Mouse (Mus musculus): ENCODE results near the gene Tradd.
"Not testable (repeated sequence)": the region's sequence is repeated elsewhere in the genome, so short reads cannot be mapped to it uniquely, and the experiment has no call there.

The Tradd gene

DNA sequence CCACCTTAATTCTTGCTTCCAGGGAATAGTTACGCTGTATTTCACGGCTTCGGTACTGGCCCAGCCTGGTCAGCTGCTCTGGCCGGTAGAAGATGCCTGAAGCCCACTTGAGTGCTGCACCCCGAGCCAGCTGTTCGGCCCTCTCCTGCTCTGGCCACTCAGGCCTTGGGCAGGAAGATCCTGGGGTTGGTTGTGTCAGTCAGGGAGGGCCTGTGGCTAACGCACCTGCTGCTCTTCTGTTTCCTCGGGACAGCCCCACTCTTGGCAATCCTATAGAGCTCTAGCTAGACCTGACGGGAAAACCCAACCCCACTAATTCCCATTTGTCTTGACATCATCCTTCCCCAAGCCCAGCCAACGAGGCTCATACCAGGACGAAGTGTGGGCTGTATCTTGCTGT, 30.8 kb upstream of the Tradd start:
- no peak for DNase-seq

DNA sequence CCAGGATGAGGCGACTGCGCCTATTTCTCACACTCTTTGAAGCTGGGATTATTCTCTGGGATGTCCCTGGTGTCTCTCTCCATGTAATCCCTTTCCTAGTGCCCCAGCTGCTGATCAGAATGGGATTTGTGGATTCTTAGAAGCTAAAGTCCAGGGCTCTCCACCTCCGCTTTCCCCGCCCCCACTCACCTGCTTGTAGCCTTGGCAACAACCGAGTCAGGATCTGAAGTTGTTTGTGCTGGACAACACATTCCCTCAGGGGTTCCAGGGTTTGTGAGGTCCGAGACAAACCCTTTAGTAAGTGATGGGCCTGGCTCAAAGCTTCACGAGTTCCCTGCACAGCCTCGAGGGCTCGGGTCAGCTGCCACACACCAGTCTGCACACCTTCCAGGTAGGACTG, 30.4 kb upstream of the Tradd start:
- DNase-seq, result no peak

DNA sequence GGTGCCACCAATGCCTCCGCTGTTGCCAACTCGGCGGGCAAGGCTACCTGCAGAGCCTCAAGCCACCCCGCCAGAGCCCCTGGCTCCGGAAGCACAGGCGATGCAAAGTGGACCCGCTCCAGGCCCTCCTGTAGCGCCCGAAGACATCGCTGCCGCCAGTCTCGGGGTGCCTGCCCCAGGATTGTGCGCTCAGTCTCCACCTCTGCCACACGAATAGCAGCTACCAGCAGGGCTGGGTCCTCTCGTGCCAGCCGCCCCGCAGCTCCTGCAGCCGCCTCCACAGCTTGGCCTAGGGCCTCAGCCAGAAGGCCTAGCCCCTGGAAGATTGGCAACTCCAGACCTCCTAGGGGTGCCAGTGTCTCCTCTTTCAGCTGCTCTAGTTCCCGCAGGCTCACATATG, 29.0 kb upstream of the Tradd start:
- DNase-seq, result no peak

DNA sequence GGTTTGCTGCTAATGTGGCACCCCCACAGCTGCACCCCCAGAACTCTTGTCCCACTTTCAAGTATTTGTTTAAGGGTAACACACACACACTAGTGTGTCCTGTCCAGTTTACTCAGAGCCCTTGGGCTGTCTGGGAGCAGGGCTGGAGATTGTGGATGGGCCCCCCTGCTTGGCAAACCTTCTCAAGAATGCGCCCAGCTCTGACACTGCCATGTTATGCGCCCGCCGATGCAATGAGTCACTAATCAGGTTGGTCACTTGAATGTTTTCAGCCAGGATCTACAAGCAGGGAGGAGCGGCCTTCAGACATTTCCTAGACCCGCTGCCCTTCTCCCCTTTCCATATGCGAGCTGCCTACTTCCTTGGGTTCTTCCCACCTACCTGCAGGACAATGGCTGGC, 28.1 kb upstream of the Tradd start:
- DNase-seq, result no peak

DNA sequence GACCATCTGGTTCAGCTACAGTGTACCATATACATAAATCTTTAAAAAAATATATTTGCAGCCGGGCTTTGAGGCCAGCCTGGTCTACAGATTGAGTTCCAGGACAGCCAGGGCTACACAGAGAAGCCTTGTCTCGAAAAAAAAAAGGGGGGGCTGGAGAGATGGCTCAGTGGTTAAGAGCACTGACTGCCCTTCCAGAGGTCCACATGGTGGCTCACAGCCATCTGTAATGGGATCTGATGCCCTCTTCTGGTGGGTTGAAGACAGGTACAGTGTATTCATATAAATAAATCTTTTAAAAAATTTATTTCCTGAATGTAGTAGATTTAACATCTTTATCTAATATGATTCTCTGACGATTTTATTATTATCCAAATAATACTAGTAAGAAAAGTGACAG, 27.4 kb upstream of the Tradd start:
- DNase-seq, result peak in 1 of 2 experiments; percentile 35

DNA sequence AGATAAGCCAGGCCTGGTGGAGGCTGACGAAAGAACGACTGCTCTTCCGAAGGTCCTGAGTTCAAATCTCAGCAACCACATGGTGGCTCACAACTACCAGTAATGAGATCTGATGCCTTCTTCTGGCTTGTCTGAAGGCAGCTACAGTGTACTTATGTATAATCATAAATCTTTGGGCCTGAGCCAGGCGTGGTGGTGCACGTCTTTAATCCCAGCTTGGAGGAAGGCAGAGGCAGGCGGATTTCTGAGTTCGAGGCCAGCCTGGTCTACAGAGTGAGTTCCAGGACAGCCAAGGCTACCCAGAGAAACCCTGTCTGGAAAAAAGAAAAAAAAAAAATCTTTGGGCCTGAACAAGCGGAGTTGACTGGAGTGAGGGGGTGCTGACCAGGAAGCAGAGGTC, 27.0 kb upstream of the Tradd start:
- not testable (repeated sequence) for DNase-seq

DNA sequence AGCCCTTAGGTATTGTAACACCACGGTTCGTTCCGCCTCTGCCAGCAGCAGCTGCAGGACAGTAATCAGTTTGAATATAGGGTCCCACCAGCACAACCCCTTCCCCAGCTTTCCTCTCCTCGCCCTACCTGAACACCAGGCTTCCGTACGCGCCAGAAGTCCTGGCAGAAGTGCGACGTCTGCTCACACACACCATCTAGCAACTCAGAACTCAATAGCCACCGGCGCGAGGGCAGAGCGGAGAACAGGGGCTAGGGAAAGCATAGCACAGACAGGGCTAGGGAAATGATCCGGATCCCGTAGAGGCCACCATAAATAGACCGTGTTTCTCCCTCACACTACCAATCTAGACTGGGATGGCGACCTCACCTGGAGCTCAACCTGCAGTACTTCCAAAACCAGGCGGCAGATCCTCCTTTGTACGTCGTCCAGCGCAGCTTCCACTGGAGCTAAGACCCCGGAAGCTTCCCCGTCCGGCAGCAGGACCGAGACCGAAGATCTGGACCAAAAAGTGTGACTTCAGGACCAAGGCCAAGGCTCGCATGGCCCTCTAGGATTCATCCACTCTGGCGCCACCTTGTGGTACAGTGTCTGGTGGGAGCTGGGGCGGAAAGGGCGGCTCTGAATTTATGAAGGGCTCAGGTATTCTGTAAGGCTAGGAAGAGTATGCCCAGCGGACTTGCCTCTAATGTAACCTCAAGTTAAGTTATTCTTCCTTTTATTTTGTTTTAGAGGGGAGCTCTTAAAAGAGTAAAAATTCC, 26.3 kb upstream of the Tradd start:
- peak; percentile 94 to 95 for DNase-seq

DNA sequence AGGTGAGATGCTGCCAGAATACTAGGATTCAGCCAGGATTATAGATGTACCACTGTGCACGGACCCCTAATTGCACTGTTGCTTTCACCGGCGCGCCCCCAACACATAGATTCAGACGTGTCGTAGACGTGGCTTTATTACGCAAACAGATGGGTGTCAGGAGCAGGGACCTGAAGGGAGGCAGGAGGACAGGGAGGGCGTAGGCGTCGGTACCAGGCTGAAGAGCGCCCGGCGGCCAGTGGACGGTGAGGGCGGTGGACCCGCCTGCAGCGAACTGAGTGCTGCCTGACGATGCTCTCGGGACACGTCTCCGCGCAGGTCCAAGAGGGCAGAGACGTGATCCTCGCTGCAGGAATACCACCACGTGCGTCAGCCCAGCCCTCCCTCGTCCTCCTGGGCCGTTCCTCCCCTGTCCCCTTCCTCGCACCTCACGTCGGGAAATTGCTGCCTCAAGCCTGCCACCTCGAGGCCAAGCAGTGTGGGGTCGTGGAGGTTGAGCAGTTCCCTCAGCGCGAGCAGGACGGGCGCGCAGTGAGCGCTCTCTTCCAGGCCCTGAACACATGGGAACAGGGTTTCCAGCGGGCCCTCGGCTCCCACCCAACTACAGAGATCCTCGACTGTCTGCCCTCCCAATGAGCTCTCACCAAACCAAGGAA, 25.5 kb upstream of the Tradd start, which contains the start of gene 4931428F04Rik:
Gene 4931428F04Rik (minus strand): TSS at position 60 of the 656 bp plus-strand sequence.
- peak; percentile 46 to 51 for DNase-seq

DNA sequence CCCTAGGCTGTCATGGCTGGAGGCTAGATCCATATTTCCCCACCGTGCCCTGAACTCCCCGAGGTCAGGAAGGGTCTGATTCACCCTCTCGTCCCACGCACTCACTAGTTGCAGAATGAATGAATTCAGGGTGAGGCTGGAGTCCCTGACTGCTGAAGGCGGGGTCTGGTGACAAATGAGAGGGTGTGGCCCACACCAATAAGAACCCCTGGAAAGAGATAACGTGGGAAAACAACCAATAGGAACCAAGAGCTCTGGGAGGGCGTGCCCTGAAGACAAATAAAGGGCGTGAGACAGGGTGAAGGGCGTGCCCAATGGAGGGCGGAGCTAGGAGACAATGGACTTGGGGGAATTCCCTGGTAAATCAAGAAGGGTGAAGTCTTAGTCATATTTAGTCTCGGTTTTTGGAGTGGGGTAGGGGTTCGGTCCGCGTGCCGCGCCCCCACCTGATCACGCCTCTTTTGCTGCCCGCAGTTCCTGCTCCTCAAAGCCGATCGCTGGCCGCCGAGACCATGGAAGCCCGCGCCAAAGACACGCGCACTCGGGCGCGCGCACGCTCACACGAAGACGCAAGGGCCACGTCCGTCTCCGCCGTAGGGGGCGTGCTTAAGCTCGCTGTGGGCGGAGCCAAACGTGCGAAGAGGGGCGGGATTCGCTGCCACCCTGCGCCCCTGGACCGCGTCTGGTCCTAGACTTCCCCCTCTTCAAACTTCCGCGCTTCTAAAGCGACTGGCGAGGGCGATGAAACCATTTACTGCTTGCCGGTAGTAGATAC, 24.7 kb upstream of the Tradd start:
- peak; percentile 97 to 98 for DNase-seq

DNA sequence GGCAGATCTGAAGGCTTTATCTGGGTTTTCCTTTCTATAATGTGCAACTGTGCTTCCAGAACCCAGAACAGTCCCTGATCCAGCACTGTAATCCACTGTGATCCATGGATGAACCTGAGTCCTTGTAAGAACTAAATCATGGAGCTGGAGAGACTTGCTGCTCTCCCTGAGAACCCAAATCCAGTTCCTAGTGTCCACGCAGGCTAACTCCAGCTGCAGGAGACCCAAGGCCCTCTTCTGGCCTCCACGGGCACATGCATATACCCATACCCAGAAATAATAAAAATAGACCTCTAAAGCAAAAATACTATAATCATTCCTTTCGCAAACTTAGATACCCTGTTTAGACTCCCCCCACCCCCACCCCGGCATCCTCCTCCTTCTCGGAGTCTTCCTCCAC, 23.8 kb upstream of the Tradd start:
- no peak for DNase-seq

DNA sequence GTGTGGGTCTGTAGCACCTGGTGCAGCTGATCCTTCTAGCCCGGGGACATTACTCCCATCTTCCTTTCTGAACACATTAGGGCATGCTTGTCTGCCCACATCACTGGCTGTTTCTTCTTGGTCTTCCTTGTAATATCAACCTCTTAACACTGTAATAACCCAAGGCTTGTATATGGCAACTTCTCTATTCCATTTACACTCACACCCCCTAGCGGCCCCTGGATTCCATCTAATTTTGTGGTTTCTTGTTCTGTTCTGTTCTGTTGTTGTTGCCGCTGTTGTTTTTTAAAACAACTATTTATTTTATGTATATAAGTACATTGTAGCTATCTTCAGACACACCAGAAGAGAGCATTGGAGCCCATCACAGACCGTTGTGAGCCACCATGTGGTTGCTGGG, 22.5 kb upstream of the Tradd start:
- DNase-seq, result no peak

DNA sequence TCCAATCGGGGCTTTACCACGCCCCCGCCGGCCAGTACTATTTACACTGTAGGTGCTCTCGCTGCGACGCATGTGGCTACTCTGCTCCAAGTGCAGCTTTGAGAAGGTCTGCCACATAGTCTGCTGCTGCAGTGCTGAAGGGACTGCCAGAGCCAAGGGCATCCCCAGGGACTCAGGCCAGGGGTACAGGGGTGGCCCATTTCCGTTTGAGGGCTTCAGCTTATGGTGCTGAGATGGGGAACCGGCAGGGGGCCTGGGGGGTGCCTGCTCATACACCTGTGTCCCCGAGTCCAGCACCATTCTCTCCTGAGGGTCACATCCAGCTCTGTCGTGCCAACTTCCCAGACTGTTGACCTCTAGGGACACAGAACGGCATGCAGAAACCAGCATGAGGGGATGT, 21.1 kb upstream of the Tradd start:
- DNase-seq, result no peak

DNA sequence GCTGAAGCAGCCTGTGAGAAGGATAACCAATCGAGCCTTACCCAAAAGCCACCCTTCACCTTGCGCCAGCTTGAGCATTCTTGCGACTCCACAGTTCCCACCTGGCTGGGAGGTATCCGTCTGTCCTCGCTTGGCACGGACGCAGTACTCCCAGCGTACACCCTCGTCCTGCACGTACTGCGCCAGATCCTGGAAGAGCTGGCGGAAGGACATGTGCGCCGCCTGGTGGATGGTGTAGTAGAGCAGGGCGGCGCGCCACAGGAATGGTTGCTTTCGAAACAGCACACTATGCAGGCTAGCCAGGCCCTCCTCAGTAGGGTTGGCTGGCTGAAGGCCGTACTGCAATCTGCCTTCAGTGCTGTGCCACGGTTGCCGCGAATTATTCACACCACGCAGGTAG, 18.7 kb upstream of the Tradd start:
- peak; percentile 53 to 59 for DNase-seq

DNA sequence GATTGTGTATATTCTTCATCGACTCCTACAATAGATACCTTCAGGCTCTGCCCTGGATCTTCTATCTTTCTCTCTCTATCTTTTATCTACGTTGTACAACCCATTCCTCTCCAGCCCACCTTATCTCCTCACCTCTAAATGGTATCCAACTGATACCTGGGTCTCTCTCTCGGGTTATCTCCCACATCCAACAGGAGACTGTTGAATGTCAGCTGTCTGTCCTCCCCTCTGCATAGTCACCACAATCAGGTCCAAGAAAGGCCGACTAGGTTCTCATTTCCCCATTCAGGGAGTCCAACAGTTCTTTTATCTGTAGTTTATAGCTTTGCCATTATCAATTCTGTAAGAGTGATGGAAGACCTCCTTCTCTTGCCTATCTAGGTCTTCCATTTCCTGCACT, 17.8 kb upstream of the Tradd start:
- DNase-seq, result no peak

DNA sequence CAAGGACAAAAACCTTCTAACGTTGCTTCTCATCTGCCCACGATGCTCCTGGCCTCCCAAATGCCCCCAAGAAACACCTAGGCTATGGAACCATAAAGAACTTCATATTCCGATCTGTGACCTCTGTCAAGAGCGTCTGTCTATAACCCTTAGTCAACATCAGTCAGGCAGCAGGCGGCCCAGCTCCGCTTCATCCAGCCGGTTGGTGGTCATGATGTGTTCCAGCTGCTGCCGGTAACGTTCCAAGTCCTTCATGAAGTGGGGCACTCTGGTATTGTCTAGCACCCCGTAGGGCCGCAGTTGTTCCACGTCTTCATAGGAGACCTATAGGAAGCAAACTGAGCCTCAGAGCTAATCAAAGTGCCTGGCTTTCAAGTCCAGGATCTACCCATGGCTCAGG, 17.4 kb upstream of the Tradd start:
- no peak for DNase-seq

DNA sequence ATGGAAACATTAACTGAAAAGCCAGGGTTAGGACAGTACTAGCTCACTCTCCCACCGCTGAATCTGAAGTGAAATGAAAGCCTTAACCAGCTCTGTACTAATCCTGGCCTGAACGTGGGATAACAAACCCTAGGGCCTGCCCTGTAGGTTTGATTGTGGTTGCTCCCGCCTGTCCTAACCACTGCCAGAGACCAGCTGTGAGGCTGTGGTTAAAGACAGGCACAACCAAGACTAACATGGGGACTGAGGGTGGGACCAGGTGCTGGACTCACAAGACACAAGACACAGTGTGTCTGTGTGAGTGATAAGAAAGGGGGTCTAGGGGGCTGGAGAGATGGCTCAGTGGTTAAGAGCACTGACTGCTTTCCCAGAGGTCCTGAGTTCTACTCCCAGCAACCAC, 16.2 kb upstream of the Tradd start:
- DNase-seq, result no peak

DNA sequence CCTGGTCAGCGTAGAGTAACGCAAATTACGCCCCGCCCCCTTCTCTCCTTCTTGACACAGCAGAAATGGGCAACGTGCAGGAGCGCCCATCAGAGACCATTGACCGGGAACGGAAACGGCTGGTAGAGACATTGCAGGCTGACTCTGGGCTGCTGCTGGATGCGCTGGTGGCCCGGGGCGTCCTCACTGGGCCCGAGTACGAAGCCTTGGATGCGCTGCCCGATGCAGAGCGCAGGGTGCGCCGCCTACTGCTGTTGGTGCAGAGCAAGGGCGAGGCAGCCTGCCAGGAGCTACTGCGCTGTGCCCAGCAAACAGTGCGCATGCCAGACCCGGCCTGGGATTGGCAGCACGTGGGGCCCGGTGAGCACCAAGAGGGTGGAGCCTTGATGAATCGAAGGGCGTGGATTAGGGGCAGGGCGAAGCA, 14.5 kb upstream of the Tradd start:
- DNase-seq, result peak; percentile 44 to 45

DNA sequence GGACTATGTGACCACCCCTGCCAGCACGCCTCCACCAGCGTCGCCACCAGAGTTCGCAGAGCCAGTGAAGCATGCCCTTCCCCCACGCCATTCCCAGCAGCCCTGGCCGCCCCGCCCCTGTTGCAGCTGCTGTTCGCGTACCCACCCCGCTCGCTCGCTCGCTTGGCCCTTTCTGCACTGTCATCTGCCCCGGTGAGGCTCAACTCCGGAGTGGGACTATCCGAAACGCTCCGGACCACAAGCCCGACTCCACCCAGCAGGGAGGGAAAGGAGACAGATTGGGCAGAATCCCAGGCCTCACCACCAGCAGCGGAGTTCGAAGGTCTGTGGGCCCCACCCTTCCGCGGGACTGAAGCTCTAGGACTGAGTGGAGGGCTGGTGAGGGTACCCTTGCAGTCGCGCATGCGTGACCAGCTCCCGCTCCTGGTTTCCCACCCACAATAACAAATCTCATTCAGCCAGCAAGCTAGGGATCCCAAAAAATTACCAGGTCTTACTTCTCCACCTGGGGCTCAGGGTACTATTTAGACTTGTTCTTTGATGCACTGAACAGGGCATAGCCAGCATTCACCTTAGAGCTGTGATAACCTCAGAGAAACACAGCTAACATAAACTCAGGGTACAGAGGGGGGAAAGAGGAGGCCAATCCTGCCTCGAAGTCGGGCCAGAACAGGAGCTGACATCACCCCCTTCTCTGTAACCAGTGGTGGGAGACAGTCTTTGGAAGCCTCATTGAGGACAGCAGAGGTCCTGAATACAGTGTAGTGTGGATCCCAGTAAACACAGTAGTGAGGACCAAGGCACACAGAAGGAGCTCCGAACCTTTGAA, 12.1 kb upstream of the Tradd start:
- peak; percentile 30 to 32 for DNase-seq

DNA sequence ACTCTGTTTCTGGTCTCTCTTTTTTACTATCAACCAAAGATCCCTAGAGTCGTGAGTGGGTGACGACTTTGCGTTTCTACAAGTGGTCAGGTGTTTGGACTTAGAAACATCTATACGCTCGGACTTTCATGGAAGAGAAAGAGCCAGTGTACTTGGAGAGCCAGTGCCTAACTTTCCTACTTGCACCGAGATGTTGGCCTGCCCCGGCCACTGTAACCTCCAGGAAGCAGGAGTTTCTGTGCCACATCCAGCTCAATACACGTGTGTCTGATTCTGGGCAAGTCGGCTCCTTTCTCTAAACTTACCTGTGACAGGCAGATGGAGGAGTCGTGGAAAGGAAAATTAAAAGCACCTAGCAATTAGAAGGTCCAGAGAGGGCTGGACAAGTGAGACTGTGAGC, 11.4 kb upstream of the Tradd start, which contains the start of gene Nol3:
Gene Nol3 (plus strand): TSS at position 301 of the 400 bp plus-strand sequence.
- no peak for DNase-seq

DNA sequence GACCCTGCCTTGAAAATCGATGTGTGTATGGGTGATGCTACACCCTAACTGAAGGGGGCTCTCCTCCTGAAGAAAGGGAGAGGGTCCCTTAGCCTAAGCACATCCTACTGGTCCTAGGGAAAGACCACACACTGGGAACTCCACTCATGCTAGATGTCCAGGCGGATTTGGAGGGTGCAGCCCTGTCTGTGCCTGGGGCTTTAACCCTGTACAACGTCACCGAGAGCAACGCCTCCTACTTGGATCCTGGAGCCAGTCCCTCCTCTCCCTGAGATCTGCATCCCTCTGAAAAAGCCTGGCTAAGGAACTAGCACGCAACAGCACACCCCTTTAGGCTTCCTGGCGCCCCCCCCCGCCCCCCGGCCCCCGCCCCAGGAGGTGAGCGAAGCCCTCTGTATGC, 11.0 kb upstream of the Tradd start:
- DNase-seq, result no peak

DNA sequence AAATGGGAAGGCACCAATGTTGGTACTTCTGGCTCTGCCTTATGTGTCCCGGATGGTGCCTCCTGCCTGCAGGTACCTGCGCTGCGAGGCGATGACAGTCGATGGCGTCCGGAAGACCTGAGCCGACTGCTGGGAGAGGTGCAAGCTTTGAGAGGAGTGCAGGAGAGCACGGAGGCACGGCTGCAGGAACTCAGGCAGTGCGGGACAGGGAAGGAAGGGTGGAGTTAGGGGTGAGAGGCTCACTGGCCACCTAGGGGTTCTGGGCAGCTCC, 6.4 kb upstream of the Tradd start:
- no peak for DNase-seq

DNA sequence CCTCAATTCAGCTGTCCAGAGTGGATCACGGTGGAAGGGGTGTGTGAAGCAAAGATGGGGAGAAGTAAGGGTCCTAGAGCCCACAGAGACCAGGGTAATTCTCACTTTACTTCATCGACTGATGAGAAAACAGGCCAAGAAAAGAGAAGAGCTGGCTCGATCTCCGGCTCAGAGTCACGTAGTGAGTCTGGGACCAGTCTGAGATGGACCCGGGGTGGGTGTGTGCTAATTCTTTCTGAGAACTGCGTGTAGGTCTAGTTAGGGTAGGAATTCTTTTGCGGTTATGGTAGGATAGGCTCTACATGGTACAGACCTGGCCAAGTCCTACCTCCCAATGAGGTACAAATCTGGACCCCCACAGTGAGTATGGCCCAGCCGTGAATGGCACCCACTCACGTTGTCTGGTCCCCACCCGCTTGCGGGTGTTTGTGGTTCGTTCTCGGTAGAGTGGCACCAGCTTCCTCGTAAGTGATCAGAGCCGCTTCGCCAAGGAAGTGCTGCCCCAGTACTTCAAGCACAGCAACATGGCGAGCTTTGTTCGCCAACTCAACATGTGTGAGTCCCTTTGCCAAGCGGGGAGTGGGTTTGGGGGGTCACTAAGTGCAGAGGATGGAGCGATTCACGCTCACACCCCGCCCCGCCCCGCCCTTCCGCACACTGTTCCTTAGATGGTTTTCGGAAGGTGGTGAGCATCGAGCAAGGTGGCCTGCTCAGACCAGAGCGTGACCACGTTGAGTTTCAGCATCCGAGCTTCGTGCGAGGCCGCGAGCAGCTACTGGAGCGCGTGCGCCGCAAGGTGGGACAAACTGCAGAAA, 5.9 kb upstream of the Tradd start:
- peak in 1 of 2 experiments; percentile 36 for DNase-seq

Data from B cell, adult 2 months (primary cell).